Mouse (Mus musculus) heart, postnatal 10 days (tissue): Measurements from ENCODE around the gene Fam149a. TPM values are rescaled to one million over a fixed set of nuclear protein-coding genes. Genes with fewer than 3 reads are reported as not detected.

ENCODE experiments used
- DNase-seq, 2 experiments: peaks; one replicate each; pipeline ENCODE4 v3.0.0; 2021
- intact Hi-C: fragments of 180-260 bp; cut with DNase I; formaldehyde crosslinking; loops from one replicate; pipeline ENCODE4 v1.15.1; 2025
- total RNA-seq, 2 experiments: library from RNA; stranded (reverse); gene quantifications; 2 replicates each; pipeline ENCODE4 v1.2.3; 2021

Gene Fam149a
- total RNA-seq, result 1 to 10 TPM; 4.7 to 5.3 TPM

GRCm38 (mm10) chr8:45381963-45382347, at the start of gene Fam149a:
Gene Fam149a, minus strand, starts transcription at chr8:45382291.
- DNase-seq, result peak in 1 of 2 experiments; percentile 13
- intact Hi-C loops, result no loop called here

- intact Hi-C loops, result no loop called here
- DNase-seq, result no peak
Measured at GRCm38 (mm10) chr8:45420151-45420550, 38.1 kb upstream of the Fam149a start.

- intact Hi-C loops, result no loop called here
- no peak for DNase-seq
Measured at GRCm38 (mm10) chr8:45414965-45415364, 32.9 kb upstream of the Fam149a start.

GRCm38 (mm10) chr8:45410882-45411281, 28.8 kb upstream of the Fam149a start, which contains the start of gene Tlr3:
Gene Tlr3, minus strand, starts transcription at chr8:45411080.
- DNase-seq, result no peak
- intact Hi-C loops, result no loop called here

- intact Hi-C loops, result no loop called here
Measured at GRCm38 (mm10) chr8:45410146-45410880, 28.2 kb upstream of the Fam149a start.

GRCm38 (mm10) chr8:45409702-45410101, 27.6 kb upstream of the Fam149a start:
- peak; percentile 3 to 11 for DNase-seq
- intact Hi-C loops, result loop anchor here (5.0 kb wide), 1 partner anchor 62 kb away; no protein-coding TSS in a partner anchor

More at GRCm38 (mm10) chr8:45410146-45410880, 28.2 kb upstream of the Fam149a start:
- DNase-seq, result peak; percentile 83 to 84

- DNase-seq, result no peak
- intact Hi-C loops, result no loop called here
Measured at GRCm38 (mm10) chr8:45383250-45383649, 1.2 kb upstream of the Fam149a start.

- DNase-seq, result no peak
- intact Hi-C loops, result no loop called here
Measured at GRCm38 (mm10) chr8:45381075-45381962, 772 bp downstream of the Fam149a start.

GRCm38 (mm10) chr8:45380598-45380997, 1.5 kb downstream of the Fam149a start:
- intact Hi-C loops, result no loop called here
- no peak for DNase-seq

- intact Hi-C loops, result no loop called here
- no peak for DNase-seq
Measured at GRCm38 (mm10) chr8:45374071-45374470, 8.0 kb downstream of the Fam149a start.

GRCm38 (mm10) chr8:45367154-45367553, 14.9 kb downstream of the Fam149a start:
- intact Hi-C loops, result no loop called here
- DNase-seq, result no peak

GRCm38 (mm10) chr8:45363220-45363619, 18.9 kb downstream of the Fam149a start:
- no peak for DNase-seq
- intact Hi-C loops, result loop anchor here (5.0 kb wide), 1 partner anchor 574 kb away; no protein-coding TSS in a partner anchor

- intact Hi-C loops, result loop anchor here (5.0 kb wide), 1 partner anchor 575 kb away; no protein-coding TSS in a partner anchor
- peak in 1 of 2 experiments; percentile 49 for DNase-seq
Measured at GRCm38 (mm10) chr8:45362323-45362722, 19.8 kb downstream of the Fam149a start.

GRCm38 (mm10) chr8:45359091-45359605, 22.9 kb downstream of the Fam149a start:
- intact Hi-C loops, result loop anchor here (10.0 kb wide), 1 partner anchor 426 kb away; no protein-coding TSS in a partner anchor

GRCm38 (mm10) chr8:45358132-45358918, 23.8 kb downstream of the Fam149a start:
- peak; percentile 39 to 54 for DNase-seq
- intact Hi-C loops, result loop anchor here (10.0 kb wide), 1 partner anchor 426 kb away; no protein-coding TSS in a partner anchor

More at GRCm38 (mm10) chr8:45359091-45359605, 22.9 kb downstream of the Fam149a start:
- DNase-seq, result no peak

- intact Hi-C loops, result loop anchor here (10.0 kb wide), 1 partner anchor 429 kb away; no protein-coding TSS in a partner anchor
- DNase-seq, result no peak
Measured at GRCm38 (mm10) chr8:45355809-45356208, 26.3 kb downstream of the Fam149a start.

- peak; percentile 59 to 74 for DNase-seq
- intact Hi-C loops, result loop anchor here (5.0 kb wide), 1 partner anchor 62 kb away; no protein-coding TSS in a partner anchor
Measured at GRCm38 (mm10) chr8:45345031-45345430, 37.1 kb downstream of the Fam149a start.

GRCm38 (mm10) chr8:45344298-45344697, 37.8 kb downstream of the Fam149a start:
- no peak for DNase-seq
- intact Hi-C loops, result no loop called here

- DNase-seq, result no peak
- intact Hi-C loops, result no loop called here
Measured at GRCm38 (mm10) chr8:45341630-45342628, 40.2 kb downstream of the Fam149a start.
